Mouse (Mus musculus) adrenal gland, adult (tissue): ENCODE data around the gene Sod3.
A peak's percentile ranks its signal among the peaks of the same experiment; 100 is the strongest.

Source experiments
- DNase-seq, 2 experiments: peaks; one replicate each; pipeline ENCODE4 v3.0.0; 2022 to 2023; ENCODE audit warnings: low spot score in 1 of 2; ENCODE audit not compliant: inconsistent age in 2 of 2

Gene Sod3

DNA sequence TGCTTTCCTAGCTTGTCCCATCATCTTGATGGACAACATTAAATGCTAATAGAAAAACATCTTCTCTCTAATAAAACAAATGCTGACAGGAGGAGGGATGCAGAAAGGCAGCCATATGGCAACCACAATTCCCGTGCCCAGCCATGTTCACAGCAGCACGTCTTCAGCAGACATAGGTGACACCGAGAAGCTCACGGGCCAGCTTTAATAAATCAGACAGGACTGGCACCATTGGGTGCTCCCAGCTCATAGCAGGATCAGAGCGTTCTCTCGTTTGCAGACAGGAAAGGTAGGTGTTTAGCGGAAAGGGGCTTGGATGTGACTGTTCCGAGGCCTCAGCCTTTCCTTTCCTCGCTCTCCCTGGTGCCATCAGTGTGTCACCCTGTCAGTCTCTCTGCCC is 12.3 kb downstream of the Sod3 start:
- no peak for DNase-seq

DNA sequence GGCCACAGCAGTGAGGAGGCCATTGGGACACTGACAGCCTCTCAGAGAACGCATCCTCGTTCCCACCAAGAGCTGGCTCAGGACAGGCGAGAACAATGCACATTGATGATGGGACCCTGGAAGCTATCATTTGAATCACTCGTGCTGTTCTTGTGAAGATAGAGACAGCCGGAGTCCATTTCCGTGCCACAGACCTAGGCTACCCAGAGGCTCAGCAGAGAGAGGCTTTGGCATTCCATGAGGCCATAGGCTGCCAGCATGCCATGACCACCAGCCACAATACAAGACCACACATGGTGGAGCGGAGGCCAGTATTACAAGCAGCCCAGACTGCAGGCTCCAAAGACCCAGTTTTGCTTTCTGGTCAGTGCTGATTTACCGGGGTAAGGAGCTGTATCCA is 19.2 kb downstream of the Sod3 start:
- DNase-seq, result no peak

GRCm38 (mm10) chr5:52383748-52384147 is 20.2 kb downstream of the Sod3 start:
- DNase-seq, result no peak

- DNase-seq, result no peak
Observed at GRCm38 (mm10) chr5:52386016-52386415, 22.4 kb downstream of the Sod3 start.

DNA sequence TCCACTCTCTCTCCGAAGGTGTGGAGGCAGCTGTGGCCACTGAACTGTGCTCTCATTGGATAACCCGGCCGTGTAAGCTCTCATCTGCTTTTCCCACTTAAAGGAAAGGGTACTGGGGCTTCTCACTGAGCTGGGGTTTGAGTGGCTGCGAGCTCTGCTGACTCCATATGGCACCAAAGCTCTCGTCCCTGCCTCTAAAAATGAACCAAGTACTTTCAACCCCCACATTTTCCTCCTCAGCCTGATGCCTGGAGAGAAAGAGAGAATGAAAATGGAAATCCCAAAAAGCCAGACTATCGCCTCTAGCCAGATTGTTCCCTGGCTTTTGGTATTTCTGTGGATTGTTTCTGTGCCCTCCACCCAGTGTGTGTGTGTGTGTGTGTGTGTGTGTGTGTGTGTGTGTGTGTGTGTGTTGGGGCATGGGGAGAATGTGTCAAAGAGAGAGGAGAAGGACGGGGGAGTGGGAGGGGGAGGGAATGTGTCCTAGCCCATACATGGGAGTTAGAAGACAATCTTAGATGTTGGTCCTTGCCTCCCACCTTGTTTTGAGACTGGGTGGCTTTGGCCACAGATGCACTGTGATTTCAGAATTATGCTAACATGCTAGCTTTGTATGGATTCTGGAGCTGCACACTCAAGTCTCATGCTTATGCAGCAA is 24.6 kb downstream of the Sod3 start:
- no peak for DNase-seq

GRCm38 (mm10) chr5:52390381-52390780 is 26.8 kb downstream of the Sod3 start:
- DNase-seq, result no peak

- no peak for DNase-seq
Observed at GRCm38 (mm10) chr5:52391471-52391870, 27.9 kb downstream of the Sod3 start.

- DNase-seq, result no peak
Observed at GRCm38 (mm10) chr5:52393756-52394155, 30.2 kb downstream of the Sod3 start.

GRCm38 (mm10) chr5:52404373-52404772 is 40.8 kb downstream of the Sod3 start:
- DNase-seq, result no peak

- DNase-seq, result no peak
Observed at GRCm38 (mm10) chr5:52408668-52409315, 45.2 kb downstream of the Sod3 start.

DNA sequence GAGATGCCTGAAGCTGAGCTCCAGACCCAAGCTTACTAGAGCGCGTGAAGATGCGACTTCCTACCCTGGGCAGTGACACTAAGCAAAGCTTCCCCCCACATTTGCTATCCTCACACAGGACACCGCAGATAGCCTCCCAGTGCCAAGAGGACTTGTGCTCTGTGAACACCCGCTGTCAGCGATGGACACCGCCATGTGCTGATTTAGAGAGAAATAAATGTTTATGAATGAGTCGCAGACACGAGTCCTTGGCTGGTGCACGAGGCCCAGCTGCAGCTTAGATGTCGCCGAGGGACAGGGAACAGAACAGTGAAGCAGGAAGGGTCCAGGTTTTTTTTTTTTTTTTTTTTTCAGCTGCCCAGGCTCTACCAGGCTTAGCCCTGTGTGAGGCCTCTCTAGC is 46.6 kb downstream of the Sod3 start:
- no peak for DNase-seq

- DNase-seq, result peak in 1 of 2 experiments; percentile 47
Observed at GRCm38 (mm10) chr5:52411567-52411966, 48.0 kb downstream of the Sod3 start.

GRCm38 (mm10) chr5:52415193-52415592 is 51.6 kb downstream of the Sod3 start:
- no peak for DNase-seq

DNA sequence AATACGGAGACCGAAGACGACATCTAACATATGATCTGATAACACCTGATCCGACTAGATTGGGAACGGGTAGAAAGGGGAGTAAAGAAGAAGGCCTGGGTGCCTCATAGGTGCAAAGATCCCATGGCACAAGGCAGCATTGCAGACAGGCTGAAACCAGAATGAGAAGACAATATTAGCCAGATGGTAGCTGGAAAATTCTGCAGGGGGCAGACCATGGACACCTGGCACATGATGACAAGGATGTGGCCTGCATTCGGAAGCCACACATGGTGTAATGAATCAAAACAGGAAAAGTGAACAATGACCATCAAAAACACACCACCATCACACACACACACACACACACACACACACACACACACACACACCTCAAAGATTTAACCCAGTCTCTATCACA is 52.3 kb downstream of the Sod3 start:
- DNase-seq, result no peak

DNA sequence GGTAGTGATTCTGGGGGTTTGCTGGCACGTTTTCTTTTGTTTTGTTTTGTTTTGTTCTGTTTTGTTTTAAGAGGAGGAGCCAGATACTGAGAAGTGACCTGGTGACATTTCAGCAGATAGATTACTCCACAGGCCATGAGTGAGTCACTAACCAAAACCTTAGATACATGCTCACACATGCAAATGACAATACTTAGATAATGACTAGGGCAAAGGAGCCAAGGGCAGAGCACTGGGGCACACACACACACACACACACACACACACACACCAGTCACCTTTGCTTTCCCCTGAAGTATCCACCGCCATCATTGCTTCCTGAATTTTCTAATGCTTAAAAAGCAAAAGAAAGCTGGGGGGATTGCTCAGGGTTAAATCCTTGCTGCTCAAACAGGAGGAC is 52.9 kb downstream of the Sod3 start:
- peak in 1 of 2 experiments; percentile 61 for DNase-seq
